Mouse (Mus musculus) ES-Bruce4 (cell line): ENCODE data around the gene Gpn3.

Experiments
- CTCF ChIP-seq: IDR thresholded peaks from one replicate; pipeline ENCODE4 v1.8.1; 2011; ENCODE audit warnings: low read depth, low read length
- EP300 ChIP-seq: IDR thresholded peaks from 2 replicates; pipeline ENCODE4 v1.6.1; 2011; ENCODE audit warnings: low read depth, low read length; ENCODE audit not compliant: insufficient read depth

- TF ChIP-seq CTCF (no peak), EP300 (no peak)
Measured at GRCm38 (mm10) chr5:122425550-122425949, 53.9 kb downstream of the Gpn3 start.
